9 mouse cellular contexts compared by ENCODE assay signal in the genomic region with DNA sequence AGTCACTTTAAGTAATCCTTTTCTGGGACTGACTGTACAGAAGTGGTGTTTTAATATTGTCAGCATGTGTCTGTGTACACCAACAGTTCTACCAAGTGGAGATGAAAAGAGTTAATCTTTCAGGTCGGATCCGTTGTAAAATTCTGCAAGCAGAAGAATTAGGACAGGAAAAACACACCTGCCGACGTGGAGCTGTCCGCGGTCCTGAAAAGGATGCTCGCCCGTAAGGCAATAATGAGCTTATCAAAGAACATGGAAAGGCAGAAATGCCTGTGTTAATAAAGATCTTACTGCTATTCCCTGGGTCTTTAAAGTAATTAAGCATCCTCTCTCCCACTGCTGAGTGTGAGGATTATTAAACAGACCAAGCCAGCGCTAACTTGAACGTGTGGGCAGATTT. TPM values are rescaled to one million over a fixed set of nuclear protein-coding genes. Genes with fewer than 3 reads are reported as not detected.
DNase-seq lines count a peak whose midpoint lies in the region; ATAC-seq and TF ChIP-seq lines count a peak whose summit lies in the region.
"Had no signal": no experiment of that assay in that cellular context is flagged by ENCODE, and none has a peak within 500 bp of the region (broad histone marks: within the 10 kb centered on the region; RNA-seq: fewer than 3 reads in every experiment).

No protein-coding gene starts in this region.

- H3K4me1 ChIP-seq in kidney, embryonic 16.5 days (ENCODE audit: insufficient read depth, low read length): no peaks in the 10 kb centered on the region
- no peaks in the 10 kb centered on the region for H3K4me1 ChIP-seq in liver, postnatal 0 days (ENCODE audit: insufficient read depth)

- H3K9ac ChIP-seq in kidney, embryonic 16.5 days (replicated peaks; ENCODE audit: low read length): no peak overlapping the region
- no peak overlapping the region for H3K9ac ChIP-seq in liver, postnatal 0 days (replicated peaks)

- DNase-seq in kidney, adult 18-20 months: peak; percentile 29
- peak; percentile 32 for DNase-seq in ES-CJ7 (ENCODE audit: low read depth, low spot score)
- peak; percentile 7 for DNase-seq in c-Kit-positive CD71-negative TER-119-negative erythroid progenitor cells, embryonic 14.5 days (ENCODE audit: low read depth)
- DNase-seq in liver, postnatal 0 days: peak; percentile 54
- no peak for DNase-seq in spleen, adult 12 weeks (ENCODE audit: low spot score)
- DNase-seq in gastrocnemius, postnatal 36 days: no peak

- H3K9me3 ChIP-seq in kidney, embryonic 16.5 days (ENCODE audit: low read length): no peaks in the 10 kb centered on the region; the same call in 1 of the 2 replicates
- H3K9me3 ChIP-seq in liver, postnatal 0 days (ENCODE audit: low read length): no peaks in the 10 kb centered on the region

- 25% methylated on average over 10 of the region's 10 CpGs for WGBS in kidney, embryonic 16.5 days
- 32% methylated on average over 10 of the region's 10 CpGs for WGBS in liver, postnatal 0 days (ENCODE audit: insufficient replicate concordance)

- no peak overlapping the region for H3K27ac ChIP-seq in kidney, embryonic 16.5 days (ENCODE audit: low read length)
- H3K27ac ChIP-seq in liver, postnatal 0 days (ENCODE audit: low read depth): no peak overlapping the region

- TF ChIP-seq EP300 in liver, postnatal 0 days (IDR thresholded peaks at IDR 0.05; ENCODE audit: low read depth): no peak

- H3K36me3 ChIP-seq in kidney, embryonic 16.5 days (ENCODE audit: insufficient read depth, low read length): no peaks in the 10 kb centered on the region
- H3K36me3 ChIP-seq in liver, postnatal 0 days (replicated peaks; ENCODE audit: insufficient read depth, low read length): no peaks in the 10 kb centered on the region

- no peak overlapping the region for H3K4me2 ChIP-seq in kidney, embryonic 16.5 days (replicated peaks; ENCODE audit: low read depth, low read length)
- H3K4me2 ChIP-seq in liver, postnatal 0 days (ENCODE audit: low read depth, low read length): no peak overlapping the region

- no peak overlapping the region for H3K4me3 ChIP-seq in kidney, embryonic 16.5 days (ENCODE audit: low read length)
- H3K4me3 ChIP-seq in liver, postnatal 0 days (ENCODE audit: low read depth, low read length): no peak overlapping the region

- no peak for ATAC-seq in kidney, embryonic 16.5 days (ENCODE audit: low FRiP score, low TSS enrichment)
- ATAC-seq in liver, postnatal 0 days: no peak
- no peak for ATAC-seq in granulocyte monocyte progenitor cell, adult 5-6 weeks (replicated peaks; ENCODE audit: poor library complexity, severe bottlenecking)
- ATAC-seq: Patski had no signal

- TF ChIP-seq CTCF in liver, postnatal 0 days (IDR thresholded peaks at IDR 0.05; ENCODE audit: low read depth): no peak

- H3K27me3 ChIP-seq in kidney, embryonic 16.5 days (ENCODE audit: insufficient read depth, low read length): no peaks in the 10 kb centered on the region
- H3K27me3 ChIP-seq in liver, postnatal 0 days (ENCODE audit: insufficient read depth, low read length): no peaks in the 10 kb centered on the region

- intact Hi-C loops in gastrocnemius, postnatal 36 days (cut with DNase I): no loop called here

RNA-seq across cellular contexts. Expression of a gene that starts 24.4 kb away (rescaled TPM):
- polyA plus RNA-seq in kidney, embryonic 16.5 days (2015; fragmentation: Nextera tagmentation; extraction: Ambion mirVana): 3.0 and 3.5 TPM in 2 replicates
- not detected in 2 replicates for polyA plus RNA-seq in liver, postnatal 0 days (2015; fragmentation: Nextera tagmentation; extraction: Ambion mirVana)
- total RNA-seq in granulocyte monocyte progenitor cell, adult 5-6 weeks (2014; fragmentation: Nextera tagmentation): not detected in 2 replicates
- not detected in 2 replicates for total RNA-seq in granulocyte monocyte progenitor cell, adult 5-6 weeks (2017)
- under 1 TPM; 0.82 to 0.91 TPM for total RNA-seq in gastrocnemius, postnatal 36 days (2021)

Comparison
In these comparisons a context has a peak if more than half of its experiments do, and no peak if none do; other contexts are left out.
1. DNase-seq: peak in kidney, adult 18-20 months (single experiment), ES-CJ7 (single experiment), c-Kit-positive CD71-negative TER-119-negative erythroid progenitor cells, embryonic 14.5 days (single experiment) and liver, postnatal 0 days (single experiment); none in spleen, adult 12 weeks (single experiment) and gastrocnemius, postnatal 36 days (0 of 2).